Mouse (Mus musculus) liver, adult 2 months (tissue): Measurements from ENCODE around the gene Tm6sf1.

Source experiments
- CTCF ChIP-seq: fragments of 200-500 bp; IDR thresholded peaks from 2 replicates; pipeline ENCODE4 v1.5.1; 2011; ENCODE audit warnings: low read depth, low read length, control low read depth
- POLR2A ChIP-seq: fragments of 200-500 bp; IDR thresholded peaks from 2 replicates; pipeline ENCODE4 v1.6.1; 2011; ENCODE audit warnings: low read length, control low read depth; ENCODE audit not compliant: insufficient read depth; ENCODE audit errors: extremely low read depth

DNA sequence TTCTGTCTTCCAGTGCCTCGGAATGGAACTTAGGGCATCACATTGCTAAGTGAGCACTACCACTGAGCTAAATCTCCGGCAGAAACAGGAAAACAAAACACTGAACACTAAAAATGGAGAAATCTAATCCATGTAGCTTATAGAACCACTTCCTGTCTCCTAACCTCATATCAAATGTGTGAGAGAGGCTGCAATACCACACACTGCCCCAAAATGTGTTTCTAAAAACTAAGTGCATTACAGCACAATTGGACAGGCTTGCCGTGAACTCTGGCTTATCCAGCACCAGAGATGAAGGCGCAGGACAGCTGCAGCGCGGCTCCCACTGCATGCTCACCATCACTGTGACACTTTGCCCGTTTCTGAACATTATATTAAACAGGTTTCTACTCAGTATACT is 70.2 kb downstream of the Tm6sf1 start:
- TF ChIP-seq CTCF (no peak), POLR2A (no peak)
